Mouse (Mus musculus) kidney, embryonic 14.5 days (tissue): ENCODE measurements at regions not wholly inside any gene's neighbourhood (a gene's known extent, or its start where the extent isn't known, plus 50 kb on each side); places are given as distances from the start of the nearest gene placed in this dataset.

Experiments used
- ATAC-seq: fragments of 200-750 bp; cut with Nextera tagmentation; 2 replicates; pipeline ENCODE4 v1.8.0; 2017; ENCODE audit warnings: moderate number of reproducible peaks, mild to moderate bottlenecking, moderate TSS enrichment, moderate library complexity; ENCODE audit not compliant: low FRiP score, low TSS enrichment
- H3K27ac ChIP-seq: fragments of 300-500 bp; sonication (generic); 2 replicates; pipeline ENCODE4 v1.5.1; 2014; ENCODE audit warnings: low read depth, mild to moderate bottlenecking, low read length, moderate library complexity, mixed read lengths
- H3K27me3 ChIP-seq: fragments of 300-500 bp; sonication (generic); 2 replicates; pipeline ENCODE4 v1.6.1; 2014; ENCODE audit warnings: mild to moderate bottlenecking, low read length; ENCODE audit not compliant: control insufficient read depth, insufficient read depth
- H3K36me3 ChIP-seq: fragments of 300-500 bp; sonication (generic); 2 replicates; pipeline ENCODE4 v1.6.1; 2014; ENCODE audit warnings: low read length, mixed read lengths; ENCODE audit not compliant: control insufficient read depth, insufficient read depth
- H3K4me1 ChIP-seq: fragments of 300-500 bp; sonication (generic); 2 replicates; pipeline ENCODE4 v1.6.1; 2014; ENCODE audit warnings: low read length, mixed read lengths; ENCODE audit not compliant: control insufficient read depth, insufficient read depth
- H3K4me2 ChIP-seq: fragments of 300-500 bp; sonication (generic); replicated peaks from 2 replicates; pipeline ENCODE4 v1.6.1; 2014; ENCODE audit warnings: low read depth, mild to moderate bottlenecking, low read length
- H3K4me3 ChIP-seq: fragments of 300-500 bp; sonication (generic); 2 replicates; pipeline ENCODE4 v1.5.1; 2014; ENCODE audit warnings: mild to moderate bottlenecking, low read length
- H3K9ac ChIP-seq: fragments of 300-500 bp; sonication (generic); 2 replicates; pipeline ENCODE4 v1.6.1; 2014; ENCODE audit warnings: low read depth, mild to moderate bottlenecking, low read length, moderate library complexity
- H3K9me3 ChIP-seq: fragments of 300-500 bp; sonication (generic); 2 replicates; pipeline ENCODE4 v1.6.1; 2016; ENCODE audit warnings: low read length; ENCODE audit not compliant: control insufficient read depth
- WGBS: fragments of 180-500 bp; shearing (Covaris S2); extraction: QIAGEN DNeasy Blood & Tissue Kit; methylation state at CpG from one replicate; pipeline ENCODE4 v1.1.7; 2014; 5-methylcytosine and 5-hydroxymethylcytosine counted together

DNA sequence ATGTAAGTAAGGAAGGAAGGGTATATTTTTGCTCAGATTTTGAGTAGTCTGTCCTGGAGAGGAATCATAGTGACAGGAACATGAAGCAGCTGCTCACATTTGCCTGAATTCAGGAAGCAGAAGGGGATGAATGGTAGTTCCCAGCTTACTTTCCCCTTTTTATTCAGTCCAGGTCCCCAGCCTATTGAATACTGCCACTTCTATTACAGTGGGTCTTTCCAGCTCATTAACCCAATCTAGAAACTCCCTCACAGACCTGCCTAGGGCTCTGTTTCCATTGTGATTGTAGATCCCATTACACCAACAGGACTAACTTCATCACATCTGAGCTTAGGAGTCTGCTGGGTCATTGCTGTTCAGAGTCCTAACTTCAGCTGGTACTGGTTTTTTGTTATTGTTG lies 872.3 kb downstream of the Cntnap5b start:
- ATAC-seq: peak; percentile 92
- Histone ChIP-seq H3K4me3 (no peak overlapping the region), H3K4me1 (no peaks in the 10 kb centered on the region), H3K27ac (no peak overlapping the region), H3K36me3 (no peaks in the 10 kb centered on the region), H3K9me3 (no peaks in the 10 kb centered on the region), H3K27me3 (no peaks in the 10 kb centered on the region), H3K9ac (no peak overlapping the region), H3K4me2 (no peak overlapping the region)

DNA sequence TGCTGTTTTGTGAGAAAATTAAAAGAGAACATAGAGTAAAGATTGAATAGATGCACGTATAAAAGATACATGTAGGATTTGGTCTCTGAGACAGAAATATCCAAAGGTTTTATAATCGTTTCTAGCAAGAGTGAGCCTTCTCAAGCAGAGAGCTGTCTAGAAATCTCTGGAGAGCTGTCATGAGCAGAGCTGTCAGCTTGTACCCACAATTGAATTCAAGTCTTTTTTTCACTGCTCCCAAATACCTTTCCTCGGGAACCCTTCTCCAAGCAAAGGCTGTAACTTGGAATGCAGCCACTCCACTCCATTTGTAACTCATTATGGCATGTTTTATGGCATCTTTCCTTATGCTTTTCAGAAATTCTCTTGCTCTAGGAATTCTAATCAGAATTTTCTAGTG lies 888.3 kb downstream of the Cntnap5b start:
- H3K36me3 ChIP-seq: no peaks in the 10 kb centered on the region
- H3K4me2 ChIP-seq: no peak overlapping the region
- no peaks in the 10 kb centered on the region for H3K4me1 ChIP-seq
- H3K9me3 ChIP-seq: no peaks in the 10 kb centered on the region
- ATAC-seq: no peak
- WGBS: 73% methylated on average over 3 of the region's 3 CpGs
- no peaks in the 10 kb centered on the region for H3K27me3 ChIP-seq
- no peak overlapping the region for H3K27ac ChIP-seq
- H3K4me3 ChIP-seq: no peak overlapping the region
- no peak overlapping the region for H3K9ac ChIP-seq

DNA sequence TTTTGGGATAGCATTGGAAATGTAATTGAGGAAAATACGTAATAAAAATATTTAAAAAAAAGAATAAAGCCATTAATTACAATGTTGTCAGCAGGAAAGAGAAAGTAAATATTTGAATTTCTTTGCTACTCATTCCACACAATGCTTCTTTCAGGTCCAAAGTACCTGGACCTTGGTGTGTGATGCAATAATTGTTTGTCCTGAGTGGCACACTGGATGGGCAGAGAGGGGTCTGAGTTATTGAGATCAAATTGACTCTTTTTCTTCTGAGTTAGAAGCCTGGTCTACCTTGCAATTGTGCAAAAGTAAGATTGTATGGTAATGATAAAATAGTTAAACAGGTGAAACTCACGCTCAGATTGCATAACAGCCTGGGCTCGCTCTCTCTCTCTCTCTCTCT lies 934.3 kb downstream of the Cntnap5b start:
- Histone ChIP-seq H3K27me3 (no peaks in the 10 kb centered on the region), H3K4me3 (no peak overlapping the region), H3K4me2 (no peak overlapping the region), H3K9me3 (no peaks in the 10 kb centered on the region), H3K9ac (no peak overlapping the region), H3K27ac (no peak overlapping the region), H3K36me3 (no peaks in the 10 kb centered on the region), H3K4me1 (no peaks in the 10 kb centered on the region)
- WGBS: 88% methylated on average over 3 of the region's 3 CpGs
- no peak for ATAC-seq
